Mouse (Mus musculus): ENCODE results near the gene Gm40460. TPM values are rescaled to one million over a fixed set of nuclear protein-coding genes. Genes with fewer than 3 reads are reported as not detected.
"Not testable (repeated sequence)": the region's sequence is repeated elsewhere in the genome, so short reads cannot be mapped to it uniquely, and the experiment has no call there.

Gm40460 gene
- not detected for total RNA-seq (2021)
- long read RNA-seq, experiment 1, result 0 reads
- long read RNA-seq, experiment 2, result 0 reads

DNA sequence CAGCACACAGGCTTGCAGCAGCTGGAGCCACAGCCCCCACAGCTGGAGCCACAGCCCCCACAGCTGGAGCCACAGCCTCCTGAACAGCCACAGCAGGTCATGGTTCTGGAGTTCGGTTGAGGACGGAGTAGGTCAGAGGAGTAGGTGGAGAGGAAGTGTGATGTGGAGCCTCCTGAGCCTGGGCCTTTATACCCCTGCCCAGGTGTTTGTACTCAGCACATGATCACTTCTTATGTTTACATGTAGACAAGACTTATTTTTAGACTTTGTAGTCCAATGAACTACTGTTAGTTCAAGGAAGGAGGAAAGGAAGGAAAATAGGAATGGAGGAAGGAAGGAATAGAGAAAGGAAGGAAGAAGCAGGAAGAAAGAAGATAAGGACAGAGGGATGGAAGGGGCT lies at the start of gene Gm40460:
Gm40460 (minus strand) TSS at position 101 of the 400 bp plus-strand sequence.
- DNase-seq, result no peak
- intact Hi-C loops (cut with DNase I), result no loop called here

DNA sequence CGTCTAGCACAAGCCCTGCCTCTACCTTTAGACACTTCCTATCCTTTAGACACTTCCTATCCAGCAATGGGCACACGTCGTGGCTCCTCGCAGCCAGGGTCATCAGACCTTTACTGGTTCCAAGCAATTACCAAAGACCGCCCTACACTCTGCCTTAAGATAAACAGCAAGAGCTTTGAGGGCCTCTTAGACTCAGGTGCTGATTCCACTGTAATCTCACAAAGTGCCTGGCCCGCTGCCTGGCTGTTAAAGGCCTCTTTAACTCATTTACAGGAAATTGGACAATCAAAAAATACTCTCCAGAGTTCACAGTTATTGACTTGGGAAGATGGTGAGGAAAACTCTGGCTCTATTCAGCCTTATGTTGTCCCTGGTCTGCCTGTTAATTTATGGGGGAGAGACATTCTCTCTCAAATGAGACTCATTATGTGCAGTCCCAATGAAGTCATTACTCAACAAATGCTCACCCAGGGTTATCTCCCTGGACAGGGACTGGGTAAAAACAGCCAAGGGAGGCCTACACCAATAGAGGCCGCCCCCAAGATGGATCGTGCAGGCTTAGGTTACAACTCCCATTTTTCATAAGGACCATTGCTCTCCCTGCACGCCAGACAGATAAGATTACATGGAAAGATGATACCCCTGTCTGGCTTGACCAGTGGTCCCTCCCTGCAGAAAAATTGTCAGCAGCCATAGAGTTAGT lies 45.2 kb upstream of the Gm40460 start:
- intact Hi-C loops (cut with DNase I); DNase-seq: not testable (repeated sequence)

GRCm38 (mm10) chr7:142285130-142285835 lies 44.4 kb upstream of the Gm40460 start:
- DNase-seq, result peak; percentile 25 to 50
- intact Hi-C loops (cut with DNase I), result no loop called here

GRCm38 (mm10) chr7:142284615-142285080 lies 43.8 kb upstream of the Gm40460 start:
- intact Hi-C loops (cut with DNase I), result no loop called here
- DNase-seq, result peak; percentile 91 to 94

DNA sequence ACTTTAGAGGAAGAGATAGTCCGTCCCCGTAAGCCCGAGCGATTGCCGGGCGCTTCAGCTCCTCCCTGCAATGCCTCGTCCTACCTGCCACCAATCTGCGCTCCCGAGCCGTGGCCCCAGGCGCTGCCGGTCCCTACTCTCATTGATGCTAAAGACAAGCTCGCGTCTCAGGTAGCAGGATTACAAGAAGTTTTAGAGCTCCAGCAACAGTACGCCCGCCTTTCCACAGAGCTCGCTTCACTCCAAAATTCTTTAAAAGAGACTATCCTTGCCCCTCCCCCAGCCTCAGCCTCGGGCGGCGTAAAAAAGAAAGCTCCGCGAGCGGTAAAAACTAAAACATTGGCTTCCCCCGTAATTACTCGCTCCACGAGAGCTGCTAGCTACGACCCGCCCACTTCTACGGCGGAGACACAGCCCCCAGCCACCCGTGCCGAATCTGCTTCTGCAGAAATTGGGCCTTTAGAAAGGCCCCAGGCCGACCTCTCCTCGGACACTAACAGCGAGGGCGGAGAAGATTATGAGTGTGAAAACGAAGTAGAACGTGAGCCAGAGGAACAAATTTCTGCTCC lies 43.2 kb upstream of the Gm40460 start:
- DNase-seq, result peak; percentile 62 to 66
- intact Hi-C loops (cut with DNase I), result no loop called here

DNA sequence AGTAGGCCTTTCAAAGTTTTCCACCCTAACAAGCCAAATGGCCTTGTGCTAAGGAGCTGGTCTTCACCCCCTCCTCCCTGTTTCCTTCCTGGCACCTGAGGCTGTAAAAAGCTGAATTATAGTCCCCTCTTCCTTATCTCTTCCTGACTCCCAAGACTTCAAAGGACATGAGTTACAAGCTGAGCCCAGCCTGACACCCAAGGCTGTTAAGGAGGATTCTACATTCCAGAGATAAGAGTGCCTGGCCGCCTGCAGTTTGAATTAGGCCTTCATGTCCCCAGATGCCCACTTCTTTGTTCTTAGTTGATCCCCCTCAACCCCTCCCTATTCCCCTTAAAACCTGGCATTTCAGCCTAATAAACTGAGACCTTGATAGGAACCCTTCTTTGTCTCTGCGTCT lies 42.0 kb upstream of the Gm40460 start:
- DNase-seq; intact Hi-C loops (cut with DNase I): not testable (repeated sequence)

- DNase-seq; intact Hi-C loops (cut with DNase I): not testable (repeated sequence)
Measured at GRCm38 (mm10) chr7:142279291-142279690, 38.4 kb upstream of the Gm40460 start.

GRCm38 (mm10) chr7:142278183-142278582 lies 37.3 kb upstream of the Gm40460 start:
- peak; percentile 75 to 79 for DNase-seq
- intact Hi-C loops (cut with DNase I), result not testable (repeated sequence)

- intact Hi-C loops (cut with DNase I); DNase-seq: not testable (repeated sequence)
Measured at GRCm38 (mm10) chr7:142274263-142274662, 33.4 kb upstream of the Gm40460 start, which contains the start of gene Gm4559. Gene Gm4559, minus strand, starts transcription at chr7:142274363.

GRCm38 (mm10) chr7:142258254-142258653 lies 17.4 kb upstream of the Gm40460 start, which contains the start of gene Gm2431:
Gene Gm2431, minus strand, starts transcription at chr7:142258354.
- DNase-seq; intact Hi-C loops (cut with DNase I): not testable (repeated sequence)

GRCm38 (mm10) chr7:142255517-142255916 lies 14.6 kb upstream of the Gm40460 start:
- peak; percentile 21 to 51 for DNase-seq
- intact Hi-C loops (cut with DNase I), result no loop called here

DNA sequence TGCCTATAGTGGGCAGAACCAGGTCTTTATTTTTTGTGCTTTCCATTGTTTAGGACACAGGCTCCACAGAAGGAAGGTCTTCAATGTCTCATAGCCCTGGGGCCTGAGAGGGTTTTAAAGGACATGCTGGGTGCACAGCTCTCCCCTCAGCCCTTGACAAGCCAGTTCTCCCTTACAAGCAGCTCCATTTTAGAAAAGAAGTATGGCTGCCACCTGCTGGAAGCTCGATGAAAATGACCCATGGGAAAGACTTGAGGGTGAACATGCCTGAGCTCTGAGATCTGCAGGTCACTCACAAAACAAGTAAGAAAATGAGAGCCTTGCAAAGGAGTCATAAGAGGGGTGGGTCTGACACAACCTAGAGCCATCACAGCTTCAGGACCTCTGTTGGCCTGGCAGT lies 8.9 kb upstream of the Gm40460 start:
- intact Hi-C loops (cut with DNase I), result loop anchor here (2.0 kb wide), 1 partner anchor 103 kb away; no protein-coding TSS in a partner anchor
- DNase-seq, result peak; percentile 32 to 54

DNA sequence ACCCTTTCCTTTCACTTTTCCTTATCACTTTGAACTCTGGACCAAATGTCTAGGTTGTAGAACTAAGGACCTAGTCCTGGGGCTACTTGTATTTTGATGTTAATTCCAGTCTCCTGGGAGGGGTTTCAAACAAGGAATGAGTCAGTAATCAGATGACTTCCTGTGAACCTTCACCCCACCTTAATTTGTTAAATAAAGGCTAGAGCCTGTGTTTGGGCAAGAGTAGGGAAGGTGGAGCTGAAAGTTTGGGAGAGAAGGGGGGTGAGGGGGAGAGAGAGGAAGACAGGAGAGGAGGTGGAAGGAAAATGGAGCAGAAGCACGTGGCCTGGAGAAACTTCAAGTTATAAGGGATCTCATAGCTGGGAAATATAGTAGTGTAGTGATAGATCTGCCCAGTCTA lies 9.3 kb downstream of the Gm40460 start:
- intact Hi-C loops (cut with DNase I), result no loop called here
- no peak for DNase-seq

- intact Hi-C loops (cut with DNase I); DNase-seq: not testable (repeated sequence)
Measured at GRCm38 (mm10) chr7:142229871-142230270, 11.0 kb downstream of the Gm40460 start, which contains the start of gene Krtap5-5. Gene Krtap5-5, minus strand, starts transcription at chr7:142229971.

DNA sequence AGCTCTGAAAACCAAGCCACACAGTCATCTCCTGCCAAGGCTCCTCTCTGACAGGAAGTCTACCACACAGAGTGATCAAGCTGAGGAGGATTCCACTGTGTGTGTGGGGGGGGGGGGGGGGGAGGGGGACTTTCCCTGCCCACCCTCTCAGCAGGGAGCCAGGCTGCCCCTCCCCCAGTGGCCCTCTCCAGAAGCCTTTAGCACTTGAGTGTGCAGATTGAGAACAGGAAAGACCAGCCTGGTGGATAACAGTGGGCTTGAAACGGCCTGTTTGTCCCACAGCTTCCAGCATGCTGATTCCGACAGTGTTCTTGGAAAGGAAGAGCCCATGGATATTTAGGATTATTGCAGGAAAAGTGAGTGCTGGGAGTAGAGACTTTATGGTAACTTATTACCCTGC lies 16.4 kb downstream of the Gm40460 start:
- DNase-seq, result no peak
- intact Hi-C loops (cut with DNase I), result no loop called here

GRCm38 (mm10) chr7:142212136-142212535 lies 28.7 kb downstream of the Gm40460 start:
- intact Hi-C loops (cut with DNase I); DNase-seq: not testable (repeated sequence)

GRCm38 (mm10) chr7:142211559-142211958 lies 29.3 kb downstream of the Gm40460 start, which contains the start of gene Gm7579:
Gene Gm7579, plus strand, starts transcription at chr7:142211859.
- DNase-seq, result no peak
- intact Hi-C loops (cut with DNase I), result no loop called here

DNA sequence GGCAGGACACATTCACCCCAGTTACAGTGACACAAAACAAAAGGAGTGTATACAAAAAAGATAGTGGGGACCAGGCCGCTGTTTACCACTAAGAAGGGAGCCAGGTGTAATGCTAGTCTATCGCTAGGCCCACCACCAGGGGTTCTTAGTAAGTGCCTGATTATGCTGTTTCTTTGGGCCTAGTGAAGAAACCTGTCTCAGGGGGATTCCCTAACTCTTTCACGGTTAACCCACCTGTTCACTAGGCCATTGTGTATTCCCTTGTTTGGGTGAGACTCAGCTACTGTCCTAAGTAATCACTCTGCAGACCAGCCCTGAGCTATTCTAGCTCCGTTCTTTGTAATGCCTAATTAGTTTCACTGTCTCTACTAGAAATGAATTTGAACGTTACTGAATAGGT lies 34.0 kb downstream of the Gm40460 start:
- intact Hi-C loops (cut with DNase I); DNase-seq: not testable (repeated sequence)

- intact Hi-C loops (cut with DNase I), result no loop called here
- DNase-seq, result no peak
Measured at GRCm38 (mm10) chr7:142205488-142205887, 35.4 kb downstream of the Gm40460 start.

DNA sequence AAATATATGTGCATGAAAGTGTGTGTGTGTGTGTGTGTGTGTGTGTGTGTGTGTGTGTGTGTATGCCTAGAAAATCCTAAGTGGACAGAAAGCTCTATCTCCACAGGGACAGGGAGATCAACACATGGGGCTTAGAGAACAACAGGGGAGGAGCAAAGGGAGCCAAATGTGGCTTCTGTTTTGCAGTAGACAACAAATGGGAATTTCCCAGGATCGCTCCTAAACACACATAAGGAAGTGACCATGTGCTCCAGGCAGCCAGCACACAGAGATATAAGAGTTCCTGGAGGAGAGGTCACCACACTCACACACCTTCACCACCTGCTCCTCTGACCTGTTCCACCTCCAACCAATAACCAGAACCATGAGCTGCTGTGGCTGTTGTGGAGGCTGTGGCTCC lies 39.8 kb downstream of the Gm40460 start, which contains the start of gene Krtap5-3:
Krtap5-3 (plus strand) TSS at position 301 of the 400 bp plus-strand sequence.
- intact Hi-C loops (cut with DNase I), result no loop called here
- no peak for DNase-seq

- no peak for DNase-seq
- intact Hi-C loops (cut with DNase I), result no loop called here
Measured at GRCm38 (mm10) chr7:142198748-142199147, 42.1 kb downstream of the Gm40460 start.
